Mouse (Mus musculus): Measurements from ENCODE around the gene Hoxa3. TPM values are rescaled to one million over a fixed set of nuclear protein-coding genes. Genes with fewer than 3 reads are reported as not detected.
A peak's percentile ranks its signal among the peaks of the same experiment; 100 is the strongest.

Hoxa3 gene
- polyA plus RNA-seq, 1 experiment from 2014 or later, result 6.6 TPM

GRCm38 (mm10) chr6:52216691-52217458, 3.7 kb upstream of the Hoxa3 start:
- no peak overlapping the region for H3K27ac ChIP-seq (ENCODE audit: low read length)
- WGBS, result 2% methylated on average over 58 of the region's 60 CpGs
- H3K9me3 ChIP-seq (ENCODE audit: control insufficient read depth, low read length), result no peaks in the 10 kb centered on the region
- peak overlapping the region; percentile 56 for H3K9ac ChIP-seq (ENCODE audit: low read length)
- ATAC-seq (ENCODE audit: low read depth), result no peak
- H3K4me3 ChIP-seq (ENCODE audit: low read length), result peak overlapping the region; percentile 54
- peak overlapping the region; percentile 62 for H3K4me2 ChIP-seq (ENCODE audit: low read depth, low read length)
- H3K4me1 ChIP-seq (replicated peaks; ENCODE audit: control insufficient read depth, insufficient read depth, low read length), result peaks cover 12% of the 10 kb centered on the region
- peaks cover 93% of the 10 kb centered on the region for H3K27me3 ChIP-seq (ENCODE audit: control insufficient read depth, insufficient read depth, low read depth, low read length)
- H3K36me3 ChIP-seq (ENCODE audit: control insufficient read depth, insufficient read depth, low read length), result no peaks in the 10 kb centered on the region

- H3K4me3 ChIP-seq (ENCODE audit: low read length), result peak overlapping the region; percentile 54
- H3K27me3 ChIP-seq (ENCODE audit: control insufficient read depth, insufficient read depth, low read depth, low read length), result peaks cover 93% of the 10 kb centered on the region
- peak overlapping the region; percentile 62 for H3K4me2 ChIP-seq (ENCODE audit: low read depth, low read length)
- H3K9ac ChIP-seq (ENCODE audit: low read length), result peak overlapping the region; percentile 42
- no peak overlapping the region for H3K27ac ChIP-seq (ENCODE audit: low read length)
- 3% methylated on average over 30 of the region's 30 CpGs for WGBS
- H3K4me1 ChIP-seq (replicated peaks; ENCODE audit: control insufficient read depth, insufficient read depth, low read length), result peaks cover 12% of the 10 kb centered on the region
- no peaks in the 10 kb centered on the region for H3K9me3 ChIP-seq (ENCODE audit: control insufficient read depth, low read length)
- no peak for ATAC-seq (ENCODE audit: low read depth)
- no peaks in the 10 kb centered on the region for H3K36me3 ChIP-seq (ENCODE audit: control insufficient read depth, insufficient read depth, low read length)
Measured at GRCm38 (mm10) chr6:52215771-52216535, 2.8 kb upstream of the Hoxa3 start.

- ATAC-seq (ENCODE audit: low read depth), result no peak
- Histone ChIP-seq H3K9ac (ENCODE audit: low read length) (no peak overlapping the region), H3K27me3 (ENCODE audit: control insufficient read depth, insufficient read depth, low read depth, low read length) (peaks cover 90% of the 10 kb centered on the region), H3K9me3 (ENCODE audit: control insufficient read depth, low read length) (no peaks in the 10 kb centered on the region), H3K4me3 (ENCODE audit: low read length) (no peak overlapping the region), H3K4me2 (ENCODE audit: low read depth, low read length) (no peak overlapping the region), H3K36me3 (ENCODE audit: control insufficient read depth, insufficient read depth, low read length) (no peaks in the 10 kb centered on the region), H3K27ac (ENCODE audit: low read length) (no peak overlapping the region), H3K4me1 (replicated peaks; ENCODE audit: control insufficient read depth, insufficient read depth, low read length) (peaks cover 12% of the 10 kb centered on the region)
- 29% methylated on average over 3 of the region's 3 CpGs for WGBS
Measured at GRCm38 (mm10) chr6:52215070-52215469, 1.9 kb upstream of the Hoxa3 start.

GRCm38 (mm10) chr6:52214271-52214670, 1.1 kb upstream of the Hoxa3 start:
- Histone ChIP-seq H3K9ac (ENCODE audit: low read length) (no peak overlapping the region), H3K4me3 (ENCODE audit: low read length) (no peak overlapping the region), H3K27me3 (ENCODE audit: control insufficient read depth, insufficient read depth, low read depth, low read length) (peaks cover 82% of the 10 kb centered on the region), H3K9me3 (ENCODE audit: control insufficient read depth, low read length) (no peaks in the 10 kb centered on the region), H3K36me3 (ENCODE audit: control insufficient read depth, insufficient read depth, low read length) (no peaks in the 10 kb centered on the region), H3K27ac (ENCODE audit: low read length) (no peak overlapping the region), H3K4me2 (ENCODE audit: low read depth, low read length) (no peak overlapping the region), H3K4me1 (replicated peaks; ENCODE audit: control insufficient read depth, insufficient read depth, low read length) (peaks cover 12% of the 10 kb centered on the region)
- 29% methylated on average over 5 of the region's 5 CpGs for WGBS
- no peak for ATAC-seq (ENCODE audit: low read depth)

- H3K9me3 ChIP-seq (ENCODE audit: control insufficient read depth, low read length), result no peaks in the 10 kb centered on the region
- H3K4me2 ChIP-seq (ENCODE audit: low read depth, low read length), result peak overlapping the region; percentile 65
- peaks cover 75% of the 10 kb centered on the region for H3K27me3 ChIP-seq (ENCODE audit: control insufficient read depth, insufficient read depth, low read depth, low read length)
- ATAC-seq (ENCODE audit: low read depth), result peak; percentile 7; the same call in 1 of the 2 replicates
- WGBS, result 6% methylated on average over 22 of the region's 22 CpGs
- H3K9ac ChIP-seq (ENCODE audit: low read length), result peak overlapping the region; percentile 60
- H3K4me1 ChIP-seq (replicated peaks; ENCODE audit: control insufficient read depth, insufficient read depth, low read length), result peaks cover 11% of the 10 kb centered on the region
- H3K36me3 ChIP-seq (ENCODE audit: control insufficient read depth, insufficient read depth, low read length), result no peaks in the 10 kb centered on the region
- peak overlapping the region; percentile 44 for H3K4me3 ChIP-seq (ENCODE audit: low read length)
- peak overlapping the region; percentile 28 for H3K27ac ChIP-seq (ENCODE audit: low read length)
Measured at GRCm38 (mm10) chr6:52212556-52213118, 499 bp downstream of the Hoxa3 start.

GRCm38 (mm10) chr6:52211961-52212360, 1.2 kb downstream of the Hoxa3 start:
- Histone ChIP-seq H3K9me3 (ENCODE audit: control insufficient read depth, low read length) (no peaks in the 10 kb centered on the region), H3K4me3 (ENCODE audit: low read length) (peak overlapping the region; percentile 44), H3K27ac (ENCODE audit: low read length) (peak overlapping the region; percentile 28; the same call in 1 of the 2 replicates), H3K27me3 (ENCODE audit: control insufficient read depth, insufficient read depth, low read depth, low read length) (peaks cover 76% of the 10 kb centered on the region), H3K36me3 (ENCODE audit: control insufficient read depth, insufficient read depth, low read length) (no peaks in the 10 kb centered on the region), H3K4me1 (replicated peaks; ENCODE audit: control insufficient read depth, insufficient read depth, low read length) (peaks cover 5% of the 10 kb centered on the region), H3K9ac (ENCODE audit: low read length) (peak overlapping the region; percentile 60), H3K4me2 (ENCODE audit: low read depth, low read length) (peak overlapping the region; percentile 65)
- 5% methylated on average over 13 of the region's 13 CpGs for WGBS
- no peak for ATAC-seq (ENCODE audit: low read depth)

- Histone ChIP-seq H3K36me3 (ENCODE audit: control insufficient read depth, insufficient read depth, low read length) (no peaks in the 10 kb centered on the region), H3K27me3 (ENCODE audit: control insufficient read depth, insufficient read depth, low read depth, low read length) (peaks cover 75% of the 10 kb centered on the region), H3K9me3 (ENCODE audit: control insufficient read depth, low read length) (no peaks in the 10 kb centered on the region), H3K4me2 (ENCODE audit: low read depth, low read length) (peak overlapping the region; percentile 65), H3K4me3 (ENCODE audit: low read length) (peak overlapping the region; percentile 44), H3K4me1 (replicated peaks; ENCODE audit: control insufficient read depth, insufficient read depth, low read length) (peaks cover 2% of the 10 kb centered on the region; the same call in 1 of the 2 replicates), H3K9ac (ENCODE audit: low read length) (peak overlapping the region; percentile 62), H3K27ac (ENCODE audit: low read length) (peak overlapping the region; percentile 12; the same call in 1 of the 2 replicates)
- ATAC-seq (ENCODE audit: low read depth), result peak; percentile 61
- under 1% methylated on average over 37 of the region's 37 CpGs for WGBS
Measured at GRCm38 (mm10) chr6:52211170-52211935, 1.8 kb downstream of the Hoxa3 start.

GRCm38 (mm10) chr6:52209685-52210046, 3.5 kb downstream of the Hoxa3 start:
- H3K9ac ChIP-seq (ENCODE audit: low read length), result peak overlapping the region; percentile 4; the same call in 1 of the 2 replicates

More at GRCm38 (mm10) chr6:52209685-52210046, 3.5 kb downstream of the Hoxa3 start:
- H3K36me3 ChIP-seq (ENCODE audit: control insufficient read depth, insufficient read depth, low read length), result no peaks in the 10 kb centered on the region
- H3K4me2 ChIP-seq (ENCODE audit: low read depth, low read length), result peak overlapping the region; percentile 62
- no peak for ATAC-seq (ENCODE audit: low read depth)
- 37% methylated on average over 12 of the region's 12 CpGs for WGBS
- no peaks in the 10 kb centered on the region; the same call in 1 of the 2 replicates for H3K4me1 ChIP-seq (replicated peaks; ENCODE audit: control insufficient read depth, insufficient read depth, low read length)
- H3K27me3 ChIP-seq (ENCODE audit: control insufficient read depth, insufficient read depth, low read depth, low read length), result peaks cover 64% of the 10 kb centered on the region
- no peaks in the 10 kb centered on the region for H3K9me3 ChIP-seq (ENCODE audit: control insufficient read depth, low read length)
- no peak overlapping the region for H3K27ac ChIP-seq (ENCODE audit: low read length)
- H3K4me3 ChIP-seq (ENCODE audit: low read length), result peak overlapping the region; percentile 47
